Mouse (Mus musculus) lung, embryonic 15.5 days (tissue): ENCODE results near the gene Mtrf1. TPM values are rescaled to one million over a fixed set of nuclear protein-coding genes. Genes with fewer than 3 reads are reported as not detected.

Source experiments
- ATAC-seq: fragments of 200-750 bp; cut with Nextera tagmentation; 2 replicates; pipeline ENCODE4 v1.8.0; 2017; ENCODE audit warnings: moderate number of reproducible peaks, borderline replicate concordance; ENCODE audit not compliant: low FRiP score, low TSS enrichment; ENCODE audit errors: extremely low read depth
- H3K27ac ChIP-seq: fragments of 300-500 bp; sonication (generic); 2 replicates; pipeline ENCODE4 v1.5.1; 2015; ENCODE audit warnings: moderate library complexity, mild to moderate bottlenecking, inconsistent platforms
- H3K27me3 ChIP-seq: fragments of 300-500 bp; sonication (generic); 2 replicates; pipeline ENCODE4 v1.6.1; 2015; ENCODE audit warnings: inconsistent platforms
- H3K36me3 ChIP-seq: fragments of 300-500 bp; sonication (generic); 2 replicates; pipeline ENCODE4 v1.6.1; 2015; ENCODE audit warnings: inconsistent platforms
- H3K4me1 ChIP-seq: fragments of 300-500 bp; sonication (generic); 2 replicates; pipeline ENCODE4 v1.6.1; 2015; ENCODE audit warnings: inconsistent platforms
- H3K4me2 ChIP-seq: fragments of 300-500 bp; sonication (generic); 2 replicates; pipeline ENCODE4 v1.6.1; 2015; ENCODE audit warnings: inconsistent platforms, mild to moderate bottlenecking, moderate library complexity
- H3K4me3 ChIP-seq: fragments of 300-500 bp; sonication (generic); 2 replicates; pipeline ENCODE4 v1.5.1; 2015; ENCODE audit warnings: mild to moderate bottlenecking, inconsistent platforms
- H3K9ac ChIP-seq: fragments of 300-500 bp; sonication (generic); 2 replicates; pipeline ENCODE4 v1.6.1; 2015; ENCODE audit warnings: inconsistent platforms
- H3K9me3 ChIP-seq: fragments of 300-500 bp; sonication (generic); 2 replicates; pipeline ENCODE4 v1.6.1; 2016; ENCODE audit warnings: inconsistent platforms
- WGBS: fragments of 180-500 bp; shearing (Covaris S2); methylation state at CpG from one replicate; pipeline ENCODE4 v1.1.7; 2015; 5-methylcytosine and 5-hydroxymethylcytosine counted together
- polyA plus RNA-seq: library from polyadenylated mRNA; unstranded; fragments of >200 nt; fragmentation: Nextera tagmentation; extraction: Ambion mirVana; gene quantifications from 2 replicates; pipeline ENCODE4 v1.2.1, GENCODE M21; 2015

Mtrf1 gene
- polyA plus RNA-seq, result 10.8 and 11.0 TPM in 2 replicates

GRCm38 (mm10) chr14:79397321-79398122, at the start of gene Mtrf1:
Mtrf1 (plus strand) TSS chr14:79397772.
- Histone ChIP-seq H3K36me3 (peaks cover 13% of the 10 kb centered on the region; the same call in 1 of the 2 replicates), H3K4me1 (peaks cover 6% of the 10 kb centered on the region), H3K27ac (peak within 1 kb of the TSS; percentile 79), H3K4me2 (peak within 1 kb of the TSS; percentile 56), H3K27me3 (no peaks in the 10 kb centered on the region), H3K4me3 (peak within 1 kb of the TSS; percentile 64), H3K9me3 (no peaks in the 10 kb centered on the region), H3K9ac (peak within 1 kb of the TSS; percentile 62)
- ATAC-seq, result peak; percentile 87
- 18% methylated on average over 23 of the region's 23 CpGs for WGBS

- Histone ChIP-seq H3K36me3 (peaks cover 52% of the 10 kb centered on the region), H3K27me3 (no peaks in the 10 kb centered on the region)
- WGBS, result 60% methylated on average over 2 of the region's 2 CpGs
These were observed 39.5 kb upstream of the Mtrf1 start for GRCm38 (mm10) chr14:79358055-79358454.

GRCm38 (mm10) chr14:79377041-79377440, 20.5 kb upstream of the Mtrf1 start:
- H3K36me3 ChIP-seq, result peaks cover 22% of the 10 kb centered on the region
- H3K4me3 ChIP-seq, result no peak overlapping the region
- no peaks in the 10 kb centered on the region for H3K9me3 ChIP-seq
- H3K27me3 ChIP-seq, result no peaks in the 10 kb centered on the region
- no peaks in the 10 kb centered on the region for H3K4me1 ChIP-seq
- no peak overlapping the region for H3K27ac ChIP-seq
- H3K9ac ChIP-seq, result no peak overlapping the region
- H3K4me2 ChIP-seq, result no peak overlapping the region
- ATAC-seq, result no peak

More at GRCm38 (mm10) chr14:79358055-79358454, 39.5 kb upstream of the Mtrf1 start:
- Histone ChIP-seq H3K9me3 (no peaks in the 10 kb centered on the region), H3K4me1 (no peaks in the 10 kb centered on the region), H3K4me2 (no peak overlapping the region), H3K4me3 (no peak overlapping the region), H3K9ac (no peak overlapping the region), H3K27ac (no peak overlapping the region)
- no peak for ATAC-seq

- no peak overlapping the region for H3K27ac ChIP-seq
- H3K36me3 ChIP-seq, result peaks cover 27% of the 10 kb centered on the region
- H3K4me3 ChIP-seq, result no peak overlapping the region
- no peak overlapping the region for H3K9ac ChIP-seq
- 89% methylated on average over 7 of the region's 7 CpGs for whole genome bisulfite sequencing
- H3K4me1 ChIP-seq, result peaks cover 4% of the 10 kb centered on the region; the same call in 1 of the 2 replicates
- H3K9me3 ChIP-seq, result no peaks in the 10 kb centered on the region
- H3K27me3 ChIP-seq, result no peaks in the 10 kb centered on the region
- no peak for ATAC-seq
- no peak overlapping the region for H3K4me2 ChIP-seq
These were observed 14.5 kb upstream of the Mtrf1 start for GRCm38 (mm10) chr14:79383120-79383519.

- Histone ChIP-seq H3K36me3 (peaks cover 10% of the 10 kb centered on the region; the same call in 1 of the 2 replicates), H3K27ac (no peak overlapping the region), H3K4me3 (no peak overlapping the region), H3K27me3 (no peaks in the 10 kb centered on the region), H3K4me2 (no peak overlapping the region), H3K9ac (no peak overlapping the region), H3K9me3 (no peaks in the 10 kb centered on the region), H3K4me1 (peaks cover 14% of the 10 kb centered on the region)
- no peak for ATAC-seq
- 87% methylated on average over 3 of the region's 3 CpGs for WGBS
These were observed 9.3 kb upstream of the Mtrf1 start for GRCm38 (mm10) chr14:79388304-79388703.

- peak overlapping the region; percentile 85 for H3K4me2 ChIP-seq
- peaks cover 8% of the 10 kb centered on the region; the same call in 1 of the 2 replicates for H3K36me3 ChIP-seq
- H3K4me3 ChIP-seq, result peak overlapping the region; percentile 95
- ATAC-seq, result no peak
- H3K27ac ChIP-seq, result peak overlapping the region; percentile 100
- 1% methylated on average over 16 of the region's 16 CpGs for WGBS
- no peaks in the 10 kb centered on the region for H3K27me3 ChIP-seq
- H3K4me1 ChIP-seq, result peaks cover 14% of the 10 kb centered on the region
- no peaks in the 10 kb centered on the region for H3K9me3 ChIP-seq
- H3K9ac ChIP-seq, result peak overlapping the region; percentile 98
These were observed 7.9 kb upstream of the Mtrf1 start for GRCm38 (mm10) chr14:79389438-79390264.

- under 1% methylated on average over 71 of the region's 71 CpGs for WGBS
- H3K4me2 ChIP-seq, result peak within 1 kb of the TSS; percentile 85
- H3K27me3 ChIP-seq, result no peaks in the 10 kb centered on the region
- no peaks in the 10 kb centered on the region for H3K9me3 ChIP-seq
- H3K4me1 ChIP-seq, result peaks cover 14% of the 10 kb centered on the region
- peak within 1 kb of the TSS; percentile 95 for H3K4me3 ChIP-seq
- H3K27ac ChIP-seq, result peak within 1 kb of the TSS; percentile 100
- peaks cover 5% of the 10 kb centered on the region; the same call in 1 of the 2 replicates for H3K36me3 ChIP-seq
- H3K9ac ChIP-seq, result peak within 1 kb of the TSS; percentile 98
- peak; percentile 97 for ATAC-seq
These were observed 7.2 kb upstream of the Mtrf1 start, which contains the start of gene Naa16 for GRCm38 (mm10) chr14:79390265-79390926. Naa16 (minus strand) TSS chr14:79390778.

- no peak for ATAC-seq
These were observed 4.3 kb upstream of the Mtrf1 start for GRCm38 (mm10) chr14:79393289-79393688.

GRCm38 (mm10) chr14:79394564-79394963, 3.0 kb upstream of the Mtrf1 start:
- ATAC-seq, result no peak

More at GRCm38 (mm10) chr14:79393289-79393688, 4.3 kb upstream of the Mtrf1 start:
- Histone ChIP-seq H3K4me2 (no peak overlapping the region), H3K9ac (no peak overlapping the region), H3K9me3 (no peaks in the 10 kb centered on the region), H3K4me3 (no peak overlapping the region), H3K4me1 (peaks cover 11% of the 10 kb centered on the region), H3K27me3 (no peaks in the 10 kb centered on the region), H3K36me3 (no peaks in the 10 kb centered on the region), H3K27ac (no peak overlapping the region)
- WGBS, result 42% methylated on average over 1 of the region's 1 CpGs

GRCm38 (mm10) chr14:79407641-79408040, 10.1 kb downstream of the Mtrf1 start:
- 77% methylated on average over 2 of the region's 2 CpGs for WGBS
- H3K36me3 ChIP-seq, result peaks cover 11% of the 10 kb centered on the region

More at GRCm38 (mm10) chr14:79394564-79394963, 3.0 kb upstream of the Mtrf1 start:
- Histone ChIP-seq H3K4me3 (no peak overlapping the region), H3K27me3 (no peaks in the 10 kb centered on the region), H3K4me1 (peaks cover 9% of the 10 kb centered on the region), H3K9me3 (no peaks in the 10 kb centered on the region), H3K27ac (no peak overlapping the region), H3K36me3 (no peaks in the 10 kb centered on the region), H3K9ac (no peak overlapping the region), H3K4me2 (no peak overlapping the region)

GRCm38 (mm10) chr14:79409278-79409830, 11.8 kb downstream of the Mtrf1 start:
- WGBS, result 84% methylated on average over 6 of the region's 6 CpGs
- H3K4me1 ChIP-seq, result no peaks in the 10 kb centered on the region
- no peak overlapping the region for H3K4me3 ChIP-seq
- no peak overlapping the region for H3K4me2 ChIP-seq
- no peak for ATAC-seq
- H3K9me3 ChIP-seq, result no peaks in the 10 kb centered on the region
- H3K36me3 ChIP-seq, result peaks cover 4% of the 10 kb centered on the region; the same call in 1 of the 2 replicates
- H3K27me3 ChIP-seq, result no peaks in the 10 kb centered on the region
- no peak overlapping the region for H3K27ac ChIP-seq
- H3K9ac ChIP-seq, result no peak overlapping the region

More at GRCm38 (mm10) chr14:79407641-79408040, 10.1 kb downstream of the Mtrf1 start:
- Histone ChIP-seq H3K9me3 (no peaks in the 10 kb centered on the region), H3K4me2 (no peak overlapping the region), H3K27ac (no peak overlapping the region), H3K4me3 (no peak overlapping the region), H3K4me1 (no peaks in the 10 kb centered on the region), H3K27me3 (no peaks in the 10 kb centered on the region), H3K9ac (no peak overlapping the region)
- ATAC-seq, result no peak
